Mouse (Mus musculus): ENCODE data around the gene Prl3d3. TPM values are rescaled to one million over a fixed set of nuclear protein-coding genes. Genes with fewer than 3 reads are reported as not detected.

Gene Prl3d3
- total RNA-seq (2023) = not detected

DNA sequence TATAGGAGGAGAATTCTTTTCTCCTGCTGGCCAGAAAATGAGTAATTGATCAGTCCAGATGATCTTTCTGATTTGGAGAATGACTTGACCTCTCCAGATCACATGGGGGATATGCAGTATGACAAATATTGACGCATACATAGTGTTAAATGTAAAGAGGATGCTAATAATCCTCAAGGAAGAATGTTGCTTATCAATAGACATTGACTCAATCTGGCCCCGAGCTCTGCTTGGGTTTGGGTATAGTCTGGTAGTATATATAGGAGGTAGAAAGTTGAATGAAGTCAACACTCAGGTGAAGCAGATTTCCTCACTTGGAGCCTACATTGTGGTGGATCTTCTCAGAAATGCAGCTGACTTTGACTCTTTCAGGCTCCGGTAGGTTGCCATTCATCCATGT, at the start of gene Prl3d3:
Prl3d3 (plus strand) TSS at position 301 of the 400 bp plus-strand sequence.

GRCm38 (mm10) chr13:27121398-27121797, 35.2 kb upstream of the Prl3d3 start, which contains the start of gene Prl3d2:
TSS of gene Prl3d2 (plus strand) at chr13:27121698.

GRCm38 (mm10) chr13:27196359-27196758, 39.8 kb downstream of the Prl3d3 start, which contains the start of gene Prl3c1:
TSS of gene Prl3c1 (plus strand) at chr13:27196659.

Other genes starting within 250 kb of the Prl3d3 start
- not detected for gene Prl, start 99.2 kb upstream of the Prl3d3 start, total RNA-seq (2023)
- not detected for gene Prl3d1, start 62.6 kb upstream of the Prl3d3 start, total RNA-seq (2023)
- not detected for gene Prl3d2, start 35.1 kb upstream of the Prl3d3 start, total RNA-seq (2023)
- not detected for gene Prl3c1, start 39.9 kb downstream of the Prl3d3 start, total RNA-seq (2023)
- gene Prl3b1, start 85.1 kb downstream of the Prl3d3 start, total RNA-seq (2023) = not detected
- gene Prl3a1, start 102.6 kb downstream of the Prl3d3 start, total RNA-seq (2023) = not detected
- gene Prl6a1, start 155.8 kb downstream of the Prl3d3 start, total RNA-seq (2023) = not detected
- not detected for gene Prl8a2, start 188.9 kb downstream of the Prl3d3 start, total RNA-seq (2023)
- gene Prl2b1, start 234.1 kb downstream of the Prl3d3 start, total RNA-seq (2023) = not detected